Mouse (Mus musculus) frontal cortex, postnatal 36 days (tissue): Measurements from ENCODE around the gene Bet1l.

ENCODE experiments used
- DNase-seq, 2 experiments: peaks; one replicate each; pipeline ENCODE4 v3.0.0; 2022; ENCODE audit warnings: low spot score in 2 of 2

Bet1l gene

DNA sequence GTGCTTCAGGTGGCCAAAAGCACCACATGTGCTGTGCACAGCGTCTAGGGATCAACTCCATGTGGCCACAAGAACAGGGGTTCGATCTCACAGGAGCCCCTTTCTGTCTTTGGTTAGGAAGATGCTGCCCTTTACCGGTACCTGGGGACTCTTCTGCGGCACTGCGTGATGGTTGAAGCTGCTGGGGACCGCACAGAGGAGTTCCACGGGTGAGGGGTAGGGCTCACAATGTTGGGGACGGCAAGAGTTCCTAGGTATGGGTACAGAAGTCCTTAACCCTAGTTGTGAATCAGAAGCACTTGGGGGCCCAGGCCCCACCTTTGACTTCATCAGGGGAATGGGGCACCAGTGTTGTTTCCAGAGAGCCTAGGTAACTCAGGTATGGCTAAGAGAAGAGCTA is 1.4 kb upstream of the Bet1l start:
- no peak for DNase-seq

DNA sequence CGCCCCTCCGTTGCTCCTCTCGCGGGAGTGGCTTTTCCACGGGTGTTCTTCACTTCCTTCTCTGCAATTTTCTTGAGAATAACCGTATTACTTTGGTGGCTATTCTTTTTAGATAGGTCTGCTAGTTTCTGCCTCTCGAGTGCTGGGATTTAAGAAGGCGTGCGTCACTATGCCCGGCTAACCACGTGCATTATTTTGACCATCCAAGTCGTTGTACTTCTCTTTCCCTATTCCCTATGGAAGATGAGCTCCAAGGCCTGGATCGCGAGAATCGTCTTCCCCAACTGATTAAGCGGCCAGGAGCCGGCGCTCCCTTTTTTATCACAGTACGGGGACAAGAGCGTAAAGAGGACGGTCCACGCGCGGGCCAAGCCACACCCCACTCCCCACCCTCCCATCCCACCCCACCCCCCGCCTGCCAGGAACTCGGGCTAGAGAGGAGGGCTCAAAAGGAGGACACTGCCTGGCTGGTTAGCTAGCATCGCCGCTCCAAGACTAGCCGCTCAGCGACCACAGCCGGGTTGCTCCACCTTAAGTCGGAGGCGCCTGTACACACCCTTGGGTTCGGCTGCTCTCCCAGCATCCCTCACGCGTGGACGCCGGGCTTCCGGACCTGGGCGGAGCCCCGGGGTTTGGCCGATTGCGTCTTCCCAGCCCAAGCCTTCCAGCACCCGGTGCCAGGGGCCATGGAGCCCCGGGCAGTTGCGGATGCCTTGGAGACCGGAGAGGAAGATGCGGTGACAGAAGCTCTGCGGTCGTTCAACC is 410 bp downstream of the Bet1l start, which contains the start of gene Ric8a:
TSS of gene Ric8a (plus strand) at position 173 of the 765 bp plus-strand sequence.
- DNase-seq, result peak; percentile 90 to 91

DNA sequence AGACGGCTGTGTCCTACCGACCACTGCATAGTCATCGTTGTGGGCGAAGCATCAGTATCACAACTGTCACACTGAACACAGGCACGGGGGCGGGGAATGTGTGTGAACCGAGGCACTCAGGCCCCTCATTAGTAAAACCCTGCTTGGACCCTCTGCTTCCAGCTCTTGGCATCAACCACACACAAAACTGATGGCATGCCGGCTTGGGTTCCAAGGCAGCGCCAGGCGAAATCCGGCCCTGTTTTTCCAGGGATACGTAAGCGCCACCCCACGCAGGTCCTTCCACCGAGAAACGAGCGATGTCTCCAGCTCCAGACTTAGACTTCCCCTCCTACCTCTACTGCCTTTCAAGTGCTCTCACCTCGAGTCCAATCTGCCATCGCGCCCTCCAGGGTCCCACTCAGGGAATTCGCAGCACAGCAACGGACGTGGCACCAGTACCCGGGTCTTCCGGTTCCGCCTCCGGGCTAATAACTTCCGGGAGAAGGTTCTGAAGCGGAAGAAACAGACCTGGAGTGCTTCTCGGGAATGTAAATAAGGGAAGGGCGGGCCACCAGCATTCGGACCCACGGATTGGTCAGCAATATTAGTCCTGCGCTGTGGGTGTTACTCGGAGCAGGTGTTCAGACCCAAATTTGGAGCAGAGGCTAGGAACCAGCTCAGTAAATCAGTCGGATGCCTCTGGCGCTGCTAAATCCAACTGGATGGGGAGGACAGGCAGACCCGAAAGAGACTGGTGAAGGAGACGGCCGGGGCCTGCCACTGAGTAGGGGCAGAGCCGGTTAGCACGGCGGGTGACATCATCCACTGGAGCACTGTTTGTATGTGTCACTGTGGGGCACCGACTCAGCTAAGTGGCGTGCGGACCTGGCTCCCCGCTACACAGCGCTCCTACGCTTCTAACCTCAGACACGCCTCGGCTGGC is 1.3 kb downstream of the Bet1l start, which contains the start of gene Gm45785:
TSS of gene Gm45785 (minus strand) at position 472 of the 925 bp plus-strand sequence.
- DNase-seq, result peak; percentile 85 to 90

DNA sequence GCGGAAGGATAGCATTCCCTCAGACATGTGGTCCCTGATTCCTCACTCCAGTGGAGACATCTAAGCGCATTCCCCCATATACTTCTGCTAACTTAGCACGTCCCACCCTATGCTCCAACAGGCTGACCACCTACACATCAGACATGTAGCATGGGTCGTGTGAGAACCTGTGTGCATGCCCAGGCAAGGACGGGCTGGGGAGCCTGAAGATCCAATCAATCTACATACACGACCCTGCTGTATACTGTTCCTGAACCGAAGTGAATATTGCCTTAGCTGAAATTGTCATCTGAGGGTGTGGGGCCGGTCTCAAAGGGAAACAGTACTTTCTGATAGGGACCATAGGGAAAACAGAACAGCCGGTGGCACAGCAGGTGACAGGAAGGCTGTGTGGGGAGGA is 2.2 kb downstream of the Bet1l start:
- DNase-seq, result no peak

DNA sequence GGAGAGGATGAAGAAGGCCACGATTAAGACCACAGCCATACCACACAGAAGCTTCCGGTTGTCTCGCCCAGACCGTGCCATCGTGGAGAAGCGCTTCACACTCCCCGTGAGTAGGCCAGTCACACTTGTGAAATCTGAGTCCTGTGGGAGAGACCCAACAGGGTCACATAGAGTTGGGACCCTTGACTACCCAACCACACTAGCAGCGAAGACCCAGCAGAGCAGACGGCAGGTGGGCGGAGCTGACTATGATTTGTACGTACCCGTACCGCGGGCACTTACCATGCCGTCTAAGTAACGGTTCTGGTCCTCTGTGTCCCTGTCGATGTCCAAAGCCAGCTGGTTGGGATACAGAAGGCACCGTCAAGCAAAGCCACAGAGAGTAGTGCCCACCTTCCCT is 2.9 kb downstream of the Bet1l start:
- no peak for DNase-seq

DNA sequence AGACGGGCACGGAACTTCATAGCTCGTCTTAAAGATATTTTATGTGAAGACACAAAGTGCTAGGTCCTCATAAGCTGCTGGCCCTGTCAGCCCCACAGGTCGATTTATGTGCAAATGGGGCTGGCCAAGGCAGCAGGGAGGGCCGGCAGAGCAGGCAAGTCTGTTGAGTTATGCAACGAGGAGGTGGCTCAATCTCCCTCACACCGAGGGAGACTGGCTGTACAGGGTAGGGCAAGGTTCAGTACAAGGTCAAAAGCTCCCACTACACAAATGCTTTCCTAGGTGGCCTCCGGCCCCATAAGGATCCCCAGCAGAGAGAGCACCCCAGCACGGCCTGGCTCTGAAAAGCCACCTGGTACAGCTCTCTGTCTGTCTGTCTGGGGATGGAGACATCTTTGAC is 4.0 kb downstream of the Bet1l start:
- no peak for DNase-seq

DNA sequence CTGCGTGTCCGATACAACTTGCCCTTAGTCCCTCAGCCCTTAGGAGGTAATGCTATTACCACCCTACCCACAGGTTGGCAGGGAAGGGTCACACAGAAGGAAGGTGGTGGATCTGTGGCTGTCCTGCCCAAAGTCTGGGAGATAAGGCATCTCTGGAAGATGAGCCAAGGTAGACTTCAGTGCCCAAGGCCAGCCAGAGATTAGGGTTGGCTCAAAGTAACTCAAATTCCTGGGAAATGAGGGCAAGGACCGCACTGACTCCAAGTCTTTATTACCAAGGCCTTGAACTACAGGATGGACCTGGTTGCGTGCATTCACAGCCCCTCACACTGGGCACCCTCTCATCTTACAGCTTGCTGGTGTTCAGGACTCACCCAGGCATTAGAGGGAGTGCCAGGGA is 5.5 kb downstream of the Bet1l start:
- no peak for DNase-seq

DNA sequence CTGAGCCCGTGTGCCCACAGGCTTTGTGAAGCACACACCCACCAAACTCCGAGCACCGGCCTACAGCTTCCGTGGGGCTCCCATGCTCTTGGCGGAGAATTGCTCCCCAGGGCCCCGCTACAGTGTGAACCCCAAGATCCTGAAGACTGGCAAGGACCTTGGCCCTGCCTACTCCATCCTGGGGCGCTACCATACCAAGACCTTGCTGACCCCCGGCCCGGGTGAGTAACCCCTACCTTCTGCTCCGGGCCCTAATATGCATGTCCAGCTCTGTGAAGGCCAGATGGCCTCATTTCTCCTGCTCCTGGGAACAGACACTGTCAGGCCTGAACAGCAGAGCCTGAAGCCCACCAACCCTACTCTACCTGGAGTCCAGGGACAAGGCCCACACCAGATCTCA is 8.8 kb downstream of the Bet1l start:
- no peak for DNase-seq

DNA sequence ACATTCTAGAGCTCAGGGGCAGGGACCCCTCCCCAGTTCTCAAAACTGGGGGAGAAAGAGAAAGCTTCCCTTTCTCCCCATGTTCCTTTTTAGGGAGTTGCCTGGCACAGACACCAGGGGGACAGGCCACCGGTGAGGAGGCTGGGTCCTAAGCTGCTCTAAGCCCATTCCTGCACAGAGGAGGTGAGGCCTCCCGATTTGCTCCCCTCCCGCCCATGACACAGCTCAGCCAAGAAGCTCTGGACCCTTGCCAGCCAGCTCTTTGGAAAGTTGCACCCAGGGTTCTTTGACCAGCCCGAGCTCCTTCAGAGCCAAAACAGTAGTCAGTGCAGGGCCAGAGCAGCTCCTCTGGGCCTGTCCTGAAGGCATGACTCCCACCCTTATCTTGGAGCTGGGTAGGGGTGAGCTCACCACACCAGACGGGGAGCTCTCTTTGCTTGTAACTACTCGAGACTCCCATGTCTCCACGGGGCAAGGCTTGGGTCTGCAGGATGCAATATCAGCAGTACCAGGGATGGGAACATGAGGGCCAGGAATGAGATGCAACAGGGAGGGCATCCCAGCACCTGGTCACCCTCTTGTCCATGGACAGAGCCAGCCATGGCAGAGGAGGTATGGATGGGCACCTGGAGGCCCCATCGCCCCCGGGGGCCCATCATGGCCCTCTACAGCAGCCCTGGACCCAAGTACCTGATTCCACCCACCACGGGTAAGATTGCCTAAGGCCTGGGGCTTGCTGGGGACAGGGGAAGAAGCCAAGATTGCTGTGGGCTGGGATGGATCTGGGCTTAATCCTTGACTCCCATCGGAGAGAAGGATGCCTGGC is 9.4 kb downstream of the Bet1l start, which contains the start of gene Odf3:
TSS of gene Odf3 (plus strand) at position 51 of the 826 bp plus-strand sequence.
- no peak for DNase-seq

DNA sequence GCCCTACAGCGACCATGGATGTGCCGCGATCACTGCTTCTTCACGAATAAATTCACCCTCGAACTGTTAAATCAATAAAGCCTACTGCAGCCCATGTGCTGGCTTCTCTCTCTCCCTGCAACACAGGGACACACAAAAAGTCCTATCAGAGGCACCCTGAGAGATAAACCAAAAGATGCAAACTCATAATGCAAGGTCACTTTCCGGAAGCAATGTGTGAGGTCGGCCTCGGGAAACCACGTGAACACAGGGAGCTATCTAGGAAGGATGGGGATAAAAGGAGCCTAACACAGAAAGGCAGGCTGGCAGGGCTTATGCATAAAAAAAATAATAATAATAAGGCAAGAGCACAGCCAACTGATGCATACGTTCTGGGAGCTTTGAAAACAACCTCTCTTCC is 10.7 kb downstream of the Bet1l start:
- DNase-seq, result no peak

DNA sequence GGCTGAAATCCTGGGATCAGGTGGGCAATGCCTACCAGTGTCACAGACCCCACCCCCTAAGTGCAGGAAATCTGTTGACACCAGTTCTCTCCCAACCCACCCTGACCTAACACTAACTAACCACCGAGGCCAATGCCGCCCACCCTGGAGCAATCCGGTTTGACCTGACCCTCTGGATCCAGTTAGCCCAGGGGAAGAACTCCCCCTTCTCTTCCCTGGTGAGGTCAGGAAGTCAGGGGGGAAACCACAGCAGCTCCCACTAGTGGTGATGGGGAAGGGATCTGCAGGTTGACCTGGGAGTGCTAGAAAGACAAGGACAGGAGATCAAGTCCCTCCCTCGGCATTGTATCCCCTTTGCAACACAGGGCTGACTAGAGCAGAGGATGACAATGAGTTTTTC is 11.7 kb downstream of the Bet1l start:
- DNase-seq, result no peak

DNA sequence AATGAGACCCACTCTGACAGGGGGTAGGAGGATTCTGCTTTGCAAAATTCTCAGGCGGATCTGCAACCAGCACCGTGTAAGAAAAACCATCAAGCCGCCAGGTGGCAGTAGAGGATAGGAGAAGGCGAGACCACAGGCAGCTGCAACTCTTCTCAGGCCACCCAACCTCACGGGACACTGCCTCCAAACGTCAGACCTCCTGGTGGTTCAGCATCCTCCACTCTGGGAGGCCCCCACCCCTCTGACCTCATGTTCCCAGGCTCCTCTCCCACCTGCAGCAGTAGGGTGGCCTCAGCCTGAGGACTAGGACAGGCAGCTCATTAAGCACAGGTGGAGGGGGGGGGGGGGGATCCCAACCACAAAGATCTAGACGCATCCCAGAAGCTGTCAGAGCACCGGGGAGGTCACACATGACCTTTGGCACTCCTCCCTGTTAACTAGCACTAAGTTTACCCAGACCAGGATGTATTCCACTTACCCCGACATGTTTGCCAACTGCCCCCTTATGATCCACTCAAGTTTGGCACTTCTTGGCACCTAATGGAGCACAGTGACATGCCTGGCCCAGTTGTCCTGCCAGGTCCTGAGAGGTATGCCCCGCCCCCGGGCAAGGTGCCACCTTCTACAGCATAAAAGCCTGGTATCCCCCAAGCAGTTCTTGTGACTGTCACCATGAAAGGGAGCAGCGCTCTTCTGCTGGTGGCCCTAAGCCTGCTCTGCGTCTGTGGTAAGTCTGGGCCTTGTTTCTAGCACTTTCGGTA is 12.3 kb downstream of the Bet1l start, which contains the start of gene Scgb1c1:
TSS of gene Scgb1c1 (plus strand) at position 643 of the 761 bp plus-strand sequence.
- peak; percentile 91 to 92 for DNase-seq

DNA sequence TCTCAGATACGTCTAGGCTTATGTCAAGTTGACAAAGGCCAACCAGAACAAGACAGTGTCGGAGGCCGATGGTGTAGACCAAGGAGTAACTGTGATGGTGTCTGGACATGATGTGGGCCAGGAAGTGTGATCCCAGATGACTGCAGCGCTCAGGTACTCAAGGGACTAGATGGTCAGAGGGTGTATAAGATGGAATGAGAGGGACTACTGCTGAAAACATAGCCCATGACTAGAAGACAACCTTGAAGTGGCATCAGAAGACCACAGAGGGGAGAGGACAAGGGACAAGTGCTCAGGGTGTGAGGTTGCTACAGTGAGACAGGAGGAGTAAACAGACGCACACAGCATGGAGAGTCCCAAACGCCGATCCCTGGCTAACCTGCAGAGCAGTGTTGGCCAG is 13.6 kb downstream of the Bet1l start:
- DNase-seq, result no peak

DNA sequence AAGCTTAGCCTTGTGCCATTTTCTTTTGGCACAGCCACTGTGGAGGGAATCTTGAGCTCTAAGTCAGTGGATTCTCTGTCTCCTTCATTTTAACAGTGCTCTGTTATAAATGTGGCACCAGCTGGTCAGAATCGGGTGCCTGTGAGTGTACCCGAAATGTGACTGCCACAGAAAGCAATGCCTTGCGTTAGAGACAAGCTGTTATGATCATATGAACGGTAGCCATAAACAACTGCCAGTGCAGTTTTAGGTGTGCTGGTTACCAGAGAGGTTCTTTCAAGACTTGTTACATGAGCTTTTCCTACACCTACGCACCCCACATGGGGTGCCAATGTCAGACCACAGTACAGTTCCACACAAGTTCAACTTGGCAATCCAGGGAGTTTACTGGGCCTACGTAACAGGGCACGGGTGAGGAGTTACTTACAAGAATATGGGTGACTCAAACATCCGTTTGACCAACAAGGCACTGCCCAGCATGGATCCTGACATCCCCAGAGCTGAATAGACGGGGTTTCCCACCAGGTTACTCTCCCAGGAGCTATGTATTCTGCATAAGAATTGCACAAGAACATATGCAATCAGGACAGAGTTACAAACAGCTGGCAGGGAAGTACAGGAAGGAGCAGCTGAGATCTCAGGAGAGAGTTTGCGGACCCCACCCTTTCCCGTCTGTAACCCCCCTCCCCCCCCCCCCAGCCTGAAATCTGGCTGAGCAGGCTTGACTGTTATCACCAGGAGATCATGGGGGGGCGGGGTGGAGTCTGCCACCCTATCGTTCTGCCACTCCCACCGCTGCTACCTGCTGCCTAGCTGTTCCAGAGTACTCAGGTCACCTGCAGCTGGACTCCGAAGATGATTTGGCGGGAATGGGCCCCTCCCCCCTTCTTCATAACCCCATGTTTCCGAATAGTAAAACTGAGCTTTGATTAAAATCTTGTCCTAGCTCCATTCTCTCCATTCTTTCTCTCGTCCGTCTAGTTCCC is 16.3 kb downstream of the Bet1l start:
- no peak for DNase-seq

DNA sequence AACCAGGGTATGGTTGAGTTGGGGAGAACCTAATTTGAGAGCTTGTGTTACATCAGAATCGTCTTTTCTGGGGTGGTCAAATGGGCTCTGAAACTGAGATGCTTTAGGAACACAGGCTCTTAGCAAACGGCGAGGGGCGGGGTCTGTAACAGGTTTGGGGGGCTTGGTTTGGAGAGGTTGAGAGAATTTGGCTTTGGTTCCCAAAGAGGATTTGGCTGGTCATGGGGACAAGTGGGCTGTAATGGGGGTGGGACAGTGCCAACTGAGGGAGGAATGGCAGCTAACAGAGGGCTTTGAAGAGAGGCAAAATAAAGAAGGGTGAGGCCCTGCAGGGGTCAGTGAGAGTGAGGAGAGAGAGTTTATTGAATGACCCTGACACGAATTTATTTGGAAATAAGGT is 17.8 kb downstream of the Bet1l start:
- no peak for DNase-seq

DNA sequence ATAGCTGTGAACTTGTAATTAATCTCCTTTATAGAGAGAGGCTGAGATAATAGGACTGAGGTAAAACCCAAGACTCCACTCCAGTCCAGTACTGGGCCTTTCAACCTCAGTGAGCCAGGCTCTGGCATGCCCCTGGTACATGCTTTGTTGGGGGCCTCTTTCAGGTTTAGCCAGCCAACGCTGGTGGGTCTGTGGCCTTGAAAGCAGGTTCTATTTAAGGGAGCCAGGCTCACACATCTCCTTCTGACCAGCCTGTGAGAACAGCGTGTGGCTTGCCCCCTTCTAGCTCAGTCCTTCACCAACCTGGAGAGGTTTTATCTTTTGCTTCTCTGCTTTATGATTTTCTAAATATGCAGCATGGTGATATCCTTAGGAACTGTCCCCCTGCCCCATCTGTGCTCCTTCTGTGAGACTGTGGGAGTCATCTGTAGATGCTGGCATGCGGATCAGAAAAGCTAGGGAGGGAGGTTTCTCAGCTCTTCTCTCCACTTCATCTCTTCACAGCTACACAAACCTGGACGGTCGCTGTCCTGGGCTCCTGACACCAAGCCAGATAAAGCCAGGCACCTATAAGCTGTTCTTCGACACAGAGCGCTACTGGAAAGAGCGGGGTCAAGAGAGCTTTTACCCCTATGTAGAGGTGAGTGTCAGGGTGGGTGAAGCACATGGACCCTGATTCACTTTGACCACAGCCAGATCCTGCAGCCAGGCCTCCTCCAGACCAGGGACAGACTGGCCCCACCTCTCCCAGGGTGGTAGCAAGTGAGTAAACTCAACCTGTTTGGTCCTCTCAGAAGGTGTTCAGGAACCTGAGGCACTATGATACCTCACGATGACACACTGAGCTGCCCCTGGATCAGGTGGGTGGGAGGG is 20.9 kb downstream of the Bet1l start:
- peak; percentile 40 to 74 for DNase-seq

DNA sequence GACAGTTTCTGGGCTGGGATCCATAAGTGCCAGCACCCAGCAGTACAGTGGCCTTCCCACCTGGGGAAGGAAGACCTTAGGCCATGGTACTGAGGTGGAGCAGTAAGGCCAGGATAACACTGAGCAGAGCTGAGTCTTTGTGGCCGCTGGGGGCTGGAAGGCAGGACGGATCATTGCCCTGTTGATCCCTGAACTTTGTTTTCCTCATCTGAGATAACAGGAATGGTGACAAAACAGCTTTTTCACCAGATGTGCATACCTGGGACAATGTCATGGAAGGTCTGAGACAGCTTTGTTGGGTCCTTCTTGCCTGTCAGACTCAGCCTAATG is 21.7 kb downstream of the Bet1l start:
- no peak for DNase-seq

DNA sequence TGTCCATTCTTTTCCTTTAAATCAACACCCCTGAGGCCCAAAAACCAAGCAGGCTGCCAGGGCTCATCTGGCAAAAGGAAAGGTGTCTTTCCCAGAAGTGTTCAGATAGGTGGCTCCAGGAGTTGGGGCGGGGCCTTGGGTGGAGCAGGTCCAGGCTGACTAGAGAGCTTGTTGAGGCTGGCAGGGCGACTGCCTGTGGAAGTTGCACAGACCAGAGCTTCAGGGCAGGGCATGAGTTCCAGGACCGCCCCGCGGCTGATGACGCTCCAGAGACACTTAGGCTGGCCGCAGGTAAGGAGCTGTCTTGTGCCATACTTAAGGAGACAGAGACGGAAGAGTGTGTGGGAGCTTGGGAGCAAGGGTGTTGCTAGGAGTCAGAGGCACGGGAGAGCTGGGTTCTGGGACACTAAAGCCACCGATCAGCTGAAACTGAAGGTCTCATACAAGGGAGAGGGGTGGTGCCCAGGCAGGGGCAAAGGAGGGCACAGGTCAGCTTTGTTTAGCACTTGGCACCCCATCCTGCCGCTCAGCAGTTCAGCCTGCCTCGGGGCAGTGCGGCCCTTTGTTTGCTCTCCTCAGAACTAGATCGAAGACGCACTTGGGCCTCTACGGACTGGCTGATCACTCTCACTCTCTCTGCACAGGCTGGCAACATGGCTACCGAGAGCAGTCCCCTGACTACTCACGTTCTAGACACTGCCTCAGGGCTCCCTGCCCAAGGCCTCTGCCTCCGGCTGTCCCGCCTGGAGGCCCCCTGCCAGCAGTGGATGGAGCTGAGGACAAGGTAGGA is 22.2 kb downstream of the Bet1l start, which contains the start of gene Urah:
TSS of gene Urah (plus strand) at position 51 of the 790 bp plus-strand sequence.
- no peak for DNase-seq
